Mouse (Mus musculus) B cell, adult 2 months (primary cell): ENCODE measurements around the gene Ube2q1.
A peak's percentile ranks its signal among the peaks of the same experiment; 100 is the strongest.
"Not testable (repeated sequence)": the region's sequence is repeated elsewhere in the genome, so short reads cannot be mapped to it uniquely, and the experiment has no call there.

Experiments used
- DNase-seq, 2 experiments: peaks; one replicate each; pipeline ENCODE4 v3.0.0; 2022

Gene Ube2q1

DNA sequence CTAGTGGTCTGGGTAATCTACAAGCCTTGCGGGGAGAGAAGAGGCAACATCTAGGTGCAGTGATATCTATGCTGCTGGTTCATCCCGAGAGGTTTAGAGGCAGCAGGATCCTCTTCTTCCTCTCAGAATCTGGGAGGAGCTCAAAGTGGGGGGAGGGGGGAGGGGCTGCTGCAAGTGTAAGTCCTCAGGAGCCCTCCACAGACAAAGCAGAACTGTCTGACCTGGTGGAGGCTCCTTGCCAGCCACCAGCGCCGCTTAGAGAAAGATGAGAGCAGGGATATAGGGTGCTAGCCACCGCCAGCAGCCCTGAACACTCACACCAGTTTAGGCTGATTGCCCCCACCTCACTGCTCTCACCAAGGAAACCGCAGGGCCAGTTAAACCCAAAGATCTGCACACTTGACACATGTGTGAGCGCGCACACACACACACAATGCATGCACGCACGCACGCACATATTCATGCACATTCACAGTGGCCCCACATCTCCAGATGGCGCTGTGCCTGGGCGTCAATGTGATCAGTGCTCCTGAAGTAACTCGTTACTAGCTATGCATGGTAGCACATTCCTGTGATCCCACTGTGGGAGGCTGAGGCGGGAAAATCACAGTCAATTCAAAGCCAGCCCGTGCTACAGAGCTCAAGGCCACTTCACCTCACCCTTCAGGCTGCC, 15.4 kb downstream of the Ube2q1 start:
- no peak for DNase-seq

DNA sequence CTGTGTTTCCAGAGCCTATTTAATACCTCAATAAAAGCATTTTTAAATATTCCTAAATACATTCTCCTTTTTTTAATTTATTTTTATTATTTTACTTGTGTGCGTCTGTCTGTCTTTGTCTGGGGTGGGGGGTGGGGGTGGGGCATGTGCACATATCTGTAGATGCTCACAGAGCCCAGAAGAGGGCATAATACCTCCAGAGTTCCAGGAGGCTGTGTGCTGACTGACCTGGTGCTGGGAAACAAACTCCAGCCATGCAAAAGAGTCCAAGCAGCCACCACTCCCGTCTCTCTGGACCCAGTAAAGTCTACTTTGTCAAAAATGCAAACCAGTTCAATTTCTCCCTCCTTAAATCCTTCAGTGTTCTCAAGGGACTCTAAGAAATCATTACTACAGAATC, 21.2 kb downstream of the Ube2q1 start:
- no peak for DNase-seq

DNA sequence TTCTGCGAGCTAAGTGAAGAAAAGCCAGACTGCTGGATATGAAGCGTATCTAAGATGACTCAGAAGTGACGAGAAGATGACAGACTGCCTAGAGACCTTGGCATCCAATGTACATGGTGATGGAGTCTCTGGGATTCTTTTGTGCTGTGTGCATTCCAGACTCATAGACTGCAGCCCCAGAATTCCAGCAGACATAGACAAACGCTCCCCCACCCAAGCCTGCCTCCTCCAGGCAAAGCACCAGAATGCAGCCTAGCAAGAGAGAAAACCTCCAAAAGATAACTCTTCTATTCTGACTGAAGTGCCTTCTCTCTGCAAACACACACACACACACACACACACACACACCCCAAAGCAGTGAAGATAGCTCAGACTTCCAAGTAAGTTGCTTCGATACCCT, 22.3 kb downstream of the Ube2q1 start:
- DNase-seq = no peak

DNA sequence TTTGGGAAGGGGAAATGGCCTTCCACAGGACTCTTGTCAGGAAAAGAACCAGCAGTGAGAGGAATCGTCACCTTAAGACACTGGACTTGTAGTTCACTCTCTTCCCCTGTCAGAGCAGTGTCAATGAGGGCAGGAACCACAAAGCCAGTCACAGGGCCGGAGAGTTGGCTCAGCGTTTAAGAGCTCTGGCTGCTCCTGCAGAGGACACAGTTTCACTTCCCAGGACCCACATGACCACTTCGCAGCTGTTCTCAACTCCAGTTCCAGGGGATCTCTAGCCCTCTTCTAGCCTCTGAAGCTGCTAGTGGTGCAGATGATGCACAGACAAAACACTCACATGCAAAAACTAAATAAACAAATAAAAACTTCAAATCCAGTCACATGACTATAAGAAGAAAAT, 22.9 kb downstream of the Ube2q1 start:
- DNase-seq = peak in 1 of 2 experiments; percentile 29

DNA sequence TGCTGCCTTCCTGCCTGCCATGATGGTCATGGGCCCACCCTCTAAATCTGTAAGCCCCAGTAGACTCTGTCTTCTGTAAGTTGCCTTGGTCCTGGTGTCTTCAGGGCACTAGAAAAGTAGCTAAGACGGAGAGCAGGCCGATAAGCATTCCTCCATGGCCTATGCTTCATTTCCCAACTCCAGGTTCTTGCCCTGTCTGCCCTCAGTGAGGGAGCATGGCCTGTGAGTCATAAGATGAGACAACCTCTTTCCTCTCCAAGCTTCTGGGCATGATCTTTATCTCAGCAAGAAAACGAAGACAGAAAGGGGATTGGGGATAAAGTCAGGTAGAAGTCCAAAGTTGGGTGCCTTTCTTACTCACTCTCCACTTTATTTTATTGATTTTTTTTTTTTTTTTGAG, 25.1 kb downstream of the Ube2q1 start:
- DNase-seq = no peak

DNA sequence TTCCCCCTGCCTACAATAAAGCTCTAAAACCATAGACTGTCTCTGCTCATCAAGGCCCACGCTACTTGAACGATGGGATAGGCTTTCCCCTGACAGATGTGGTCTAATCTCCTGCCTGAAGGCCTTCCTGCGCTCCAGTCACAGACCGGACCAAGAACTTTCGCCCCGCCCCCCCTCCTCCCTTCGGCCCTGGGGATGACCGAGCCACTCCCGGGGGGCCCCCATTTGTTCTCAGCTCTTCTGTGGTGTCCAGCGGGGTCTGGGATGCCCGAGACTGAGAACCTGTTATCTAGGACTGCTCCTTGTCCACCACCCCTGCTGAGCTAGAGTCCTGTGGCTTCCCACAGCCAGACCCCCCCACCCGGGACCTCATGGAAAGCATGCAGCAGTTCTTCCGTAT, 26.1 kb downstream of the Ube2q1 start:
- no peak for DNase-seq

DNA sequence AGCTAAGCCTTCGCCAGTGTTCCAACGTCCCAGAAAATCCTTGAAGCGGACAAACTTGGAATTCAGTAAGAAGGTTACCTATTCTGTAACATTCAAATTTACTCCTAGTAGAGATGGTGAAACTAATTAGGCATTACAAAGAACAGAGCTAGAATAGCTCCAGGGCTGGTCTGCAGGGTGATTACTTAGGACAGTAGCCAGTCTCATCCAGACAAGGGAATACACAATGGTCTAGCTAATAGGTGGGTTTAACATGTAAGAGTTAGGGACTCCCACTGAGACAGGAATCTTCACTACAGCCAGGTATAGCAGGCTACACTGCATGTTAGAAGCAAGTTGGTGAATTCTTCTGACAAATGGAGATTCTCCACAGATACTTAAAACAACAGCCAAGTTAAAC, 26.7 kb downstream of the Ube2q1 start:
- DNase-seq = not testable (repeated sequence)

DNA sequence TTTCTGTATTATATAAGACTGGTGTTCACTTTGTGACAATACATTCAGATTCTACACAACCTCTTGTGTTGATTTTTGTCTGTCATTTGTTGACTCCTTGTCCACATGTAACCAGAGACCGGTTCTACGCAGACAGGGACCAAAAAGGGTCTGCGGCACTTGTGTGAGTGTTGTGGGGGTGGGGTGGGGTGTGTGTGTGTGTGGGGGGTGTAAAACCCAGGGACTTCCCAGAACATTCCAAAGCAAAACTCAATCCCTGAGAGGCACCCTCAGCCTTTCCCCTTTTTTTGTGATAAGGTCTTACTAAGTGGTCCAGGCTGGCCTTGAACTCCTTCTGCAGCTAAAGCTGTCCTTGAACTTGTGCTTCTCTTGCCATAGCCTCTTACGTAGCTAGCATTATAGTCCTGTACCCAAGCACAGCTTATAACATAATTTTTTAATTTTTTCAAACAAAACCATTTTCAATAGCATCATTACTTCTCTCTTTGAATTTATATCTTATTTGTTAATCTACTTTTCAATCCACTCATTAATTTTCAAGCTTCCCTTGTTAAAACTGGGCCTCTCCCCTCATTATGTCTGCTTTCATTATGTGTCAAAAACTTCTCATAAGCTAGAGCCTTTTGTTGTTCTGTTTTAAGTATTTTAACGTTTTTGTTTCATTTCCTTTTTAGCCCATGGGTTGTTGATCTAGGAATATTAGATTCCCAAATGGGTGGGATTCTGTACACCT, 27.5 kb downstream of the Ube2q1 start:
- no peak for DNase-seq

DNA sequence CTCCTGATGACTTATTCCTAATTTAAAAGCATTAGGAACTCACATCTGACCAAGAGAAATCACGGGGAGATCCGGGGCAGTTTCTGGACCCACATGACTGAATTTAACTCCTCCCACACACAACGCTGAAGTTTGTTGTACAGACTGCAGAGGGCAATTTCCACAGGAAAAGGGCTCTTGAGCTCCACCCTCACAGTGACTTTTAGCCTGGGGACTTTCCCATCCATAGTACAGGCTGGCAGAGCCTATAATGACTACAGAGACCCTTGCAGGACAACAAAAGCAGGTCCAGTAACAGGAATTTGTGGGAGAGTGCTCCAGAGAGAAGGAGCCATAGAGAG, 28.1 kb downstream of the Ube2q1 start:
- DNase-seq = peak; percentile 35 to 46

DNA sequence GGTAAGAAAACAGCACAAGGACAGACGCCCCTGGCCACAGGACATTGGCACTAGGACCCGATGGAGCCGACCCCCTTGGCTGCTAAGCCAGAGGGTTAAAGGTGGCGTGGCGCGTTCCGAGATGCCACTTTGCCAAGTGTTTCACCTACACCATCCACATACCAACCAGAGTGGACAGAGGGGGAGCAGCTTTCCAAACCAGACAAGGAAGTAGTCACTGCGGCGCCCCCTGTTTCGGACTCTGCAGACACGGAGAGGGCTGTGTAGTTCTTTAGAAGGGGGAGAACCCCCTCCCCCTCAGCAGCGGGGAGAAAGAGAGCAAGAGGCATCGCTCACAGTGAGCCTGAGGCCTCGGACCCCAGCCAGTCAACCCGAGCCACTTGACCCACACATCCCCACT, 29.5 kb downstream of the Ube2q1 start:
- DNase-seq = no peak

DNA sequence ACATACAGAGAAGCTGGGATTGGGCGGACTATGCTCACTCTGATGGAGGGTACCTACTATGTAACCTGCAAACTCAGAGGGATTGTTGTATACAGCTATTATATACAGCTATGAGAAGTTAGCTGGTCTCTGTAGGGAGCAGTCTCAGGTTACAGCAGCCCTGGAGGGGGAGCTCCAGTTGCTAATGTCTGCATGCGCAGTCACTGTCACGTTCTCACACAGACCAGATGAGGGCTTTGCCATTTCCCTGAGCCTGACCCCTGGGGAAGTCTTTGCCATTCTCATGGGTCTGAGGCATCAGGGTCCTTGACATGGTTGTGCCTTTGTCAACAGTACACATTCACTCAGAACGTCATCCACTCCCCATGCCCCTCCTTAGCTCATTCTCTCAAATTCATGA, 31.8 kb downstream of the Ube2q1 start:
- no peak for DNase-seq

DNA sequence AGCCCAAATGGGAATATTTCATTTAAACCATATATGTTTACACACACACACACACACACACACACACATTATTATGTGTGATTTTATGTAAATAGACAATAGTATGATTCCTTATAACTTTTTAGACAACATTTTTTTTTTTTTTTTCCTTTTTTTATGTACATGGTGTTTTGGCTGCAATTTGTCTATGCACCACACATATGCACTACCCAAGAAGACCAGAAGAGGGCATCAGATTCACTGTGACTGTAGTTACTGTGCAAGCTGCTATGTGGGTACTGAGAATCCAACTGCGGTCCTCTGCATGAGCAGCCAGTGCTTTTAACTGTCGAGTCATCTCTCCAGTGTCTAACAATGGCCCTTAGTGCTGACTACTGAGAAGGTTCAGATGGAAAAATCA, 33.3 kb downstream of the Ube2q1 start:
- DNase-seq = peak; percentile 54 to 55

DNA sequence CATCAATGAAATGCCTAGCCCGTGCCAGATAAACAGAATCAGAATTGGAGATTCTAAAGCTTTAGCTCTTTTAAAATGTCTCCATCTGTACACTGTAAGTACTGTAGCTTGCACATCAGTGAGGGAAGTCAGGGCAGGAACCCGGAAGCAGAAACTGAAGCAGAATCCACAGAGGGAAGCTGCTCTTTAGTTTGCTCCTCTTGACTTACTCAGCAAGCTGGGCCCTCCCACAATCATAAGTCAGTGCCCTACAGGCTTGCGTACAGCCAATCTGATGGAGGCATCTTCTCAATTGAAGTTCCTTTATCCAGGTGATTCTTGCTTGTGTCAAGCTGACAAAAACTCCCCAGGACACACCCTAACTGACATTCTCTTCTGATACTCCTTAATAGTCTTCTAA, 33.8 kb downstream of the Ube2q1 start:
- DNase-seq = no peak

DNA sequence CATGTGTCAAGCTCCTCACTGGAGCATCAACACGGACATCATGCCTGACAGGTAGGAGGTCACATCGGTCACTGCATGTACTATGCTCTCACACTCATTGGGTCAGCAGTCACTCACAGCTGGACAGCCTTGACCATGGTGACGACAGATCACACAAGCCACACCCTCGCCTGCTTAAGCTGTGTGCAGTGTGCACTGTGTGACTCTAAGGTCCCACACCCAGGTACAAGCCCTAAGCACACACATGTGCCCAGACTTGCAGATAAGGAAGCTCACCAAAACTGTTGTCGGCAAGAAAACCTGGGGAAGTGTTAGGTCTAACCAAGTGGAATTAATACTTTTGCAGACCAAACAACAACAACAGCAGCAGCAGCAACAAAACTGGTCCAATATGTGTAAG, 34.5 kb downstream of the Ube2q1 start:
- no peak for DNase-seq

DNA sequence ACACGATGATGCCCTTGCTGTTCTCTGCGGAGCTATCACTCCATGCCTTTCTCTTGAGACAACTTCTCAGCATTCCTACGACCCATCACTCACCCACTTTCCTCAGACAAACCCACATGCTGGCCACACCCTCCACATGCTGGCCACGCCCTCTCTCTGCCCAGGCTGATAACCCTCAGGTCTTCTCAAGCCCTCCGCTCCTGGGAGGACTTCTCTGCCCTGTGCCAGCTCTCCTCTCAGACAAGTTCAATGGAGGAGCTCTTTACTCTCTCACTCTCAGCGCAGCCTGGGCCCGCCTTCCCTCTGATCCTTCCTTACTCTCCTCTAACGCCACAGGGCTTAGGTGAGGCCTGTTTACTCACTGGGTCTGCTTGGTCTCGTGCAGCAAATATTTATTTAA, 35.2 kb downstream of the Ube2q1 start:
- no peak for DNase-seq

DNA sequence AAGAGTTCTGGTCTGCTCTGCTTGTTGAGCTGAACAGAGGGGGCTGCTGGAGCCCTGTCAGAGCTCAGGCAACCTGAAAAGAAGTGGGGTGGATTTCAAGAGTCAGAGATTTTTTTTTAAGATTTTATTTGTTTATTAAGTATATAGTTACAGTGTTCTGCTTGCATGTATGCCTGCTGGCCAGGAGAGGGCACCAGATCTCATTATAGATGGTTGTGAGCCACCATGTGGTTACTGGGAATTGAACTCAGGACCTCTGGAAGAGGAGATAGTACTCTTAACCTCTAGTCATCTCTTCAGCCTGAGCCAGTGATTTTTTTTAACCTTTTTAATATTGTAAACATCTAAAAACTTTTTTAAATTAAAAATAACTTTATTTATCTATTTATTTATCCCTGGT, 37.4 kb downstream of the Ube2q1 start:
- peak; percentile 41 to 50 for DNase-seq

DNA sequence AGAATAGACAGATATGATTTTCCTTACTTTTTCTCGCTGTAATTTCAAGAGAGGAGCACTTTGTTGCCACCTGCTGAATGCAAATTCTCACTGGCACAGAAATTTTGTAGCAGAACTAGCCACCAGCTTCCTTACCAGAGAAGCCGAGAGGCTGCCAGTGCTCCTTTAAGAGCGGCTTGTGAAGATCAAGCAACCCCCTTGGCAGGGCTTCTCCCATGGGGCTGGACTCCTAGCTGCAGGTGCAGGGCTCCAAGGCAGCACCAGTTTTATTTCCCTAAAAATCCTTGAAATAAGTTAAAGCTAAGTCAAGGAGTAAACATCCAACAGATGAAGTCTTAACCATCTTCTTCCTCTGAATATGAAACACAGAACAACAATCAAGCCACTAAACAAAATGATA, 38.8 kb downstream of the Ube2q1 start:
- no peak for DNase-seq

DNA sequence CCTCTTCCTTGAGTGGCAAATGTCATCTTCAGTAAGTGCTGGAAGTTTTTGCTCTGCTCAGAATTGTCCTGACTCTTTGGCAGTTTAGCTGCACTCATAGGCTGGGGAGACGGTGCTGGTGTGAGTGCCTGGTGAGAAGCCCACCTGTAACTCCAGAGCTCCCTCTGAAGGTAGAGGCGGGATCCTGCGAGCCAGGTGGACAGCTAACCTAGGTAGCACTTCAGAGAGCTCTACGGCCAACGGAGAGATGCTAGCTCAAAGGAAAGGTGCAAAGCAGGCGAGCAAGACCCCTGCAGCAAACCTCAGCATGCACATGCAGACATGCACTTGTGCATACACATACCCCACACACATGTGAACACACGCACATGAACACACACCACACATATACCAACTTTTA, 40.6 kb downstream of the Ube2q1 start:
- no peak for DNase-seq

DNA sequence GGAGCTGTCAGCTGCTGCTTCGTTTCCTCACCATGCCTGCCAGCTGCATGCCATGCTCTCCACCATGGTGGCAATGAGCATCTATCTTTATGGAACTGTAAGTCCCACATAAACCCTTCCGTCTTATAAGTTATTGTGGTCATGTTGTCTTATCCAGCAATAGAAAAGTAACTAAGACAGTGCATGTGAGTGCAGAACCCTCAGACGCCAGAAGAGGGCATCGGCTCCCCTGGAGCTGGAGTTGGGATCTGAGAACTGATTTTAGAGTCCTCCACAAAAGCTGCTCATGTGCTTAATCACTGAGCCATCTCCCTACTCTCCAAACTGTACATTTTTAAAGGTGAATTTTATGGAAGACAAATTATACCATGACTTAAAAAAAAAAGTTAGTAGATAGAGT, 43.6 kb downstream of the Ube2q1 start:
- peak; percentile 63 to 69 for DNase-seq

DNA sequence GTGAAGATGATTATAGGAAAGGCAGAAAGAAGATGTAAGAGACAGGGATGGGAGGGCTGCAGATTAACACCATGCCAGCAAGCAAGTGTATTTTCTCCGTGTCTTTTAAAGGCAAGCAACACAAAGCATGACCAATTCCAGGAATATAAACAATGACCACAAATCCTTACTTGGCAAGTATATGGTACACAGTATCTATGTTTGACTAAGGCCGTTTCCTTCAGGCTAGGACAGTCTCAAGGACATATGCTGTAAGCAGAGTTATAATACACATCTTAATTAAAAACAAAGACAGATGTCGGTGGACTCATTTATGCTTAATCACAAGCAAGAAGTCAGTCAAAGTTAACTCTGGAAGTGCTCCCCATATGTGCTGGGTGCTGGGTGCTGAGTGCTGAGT, 45.2 kb downstream of the Ube2q1 start:
- no peak for DNase-seq

DNA sequence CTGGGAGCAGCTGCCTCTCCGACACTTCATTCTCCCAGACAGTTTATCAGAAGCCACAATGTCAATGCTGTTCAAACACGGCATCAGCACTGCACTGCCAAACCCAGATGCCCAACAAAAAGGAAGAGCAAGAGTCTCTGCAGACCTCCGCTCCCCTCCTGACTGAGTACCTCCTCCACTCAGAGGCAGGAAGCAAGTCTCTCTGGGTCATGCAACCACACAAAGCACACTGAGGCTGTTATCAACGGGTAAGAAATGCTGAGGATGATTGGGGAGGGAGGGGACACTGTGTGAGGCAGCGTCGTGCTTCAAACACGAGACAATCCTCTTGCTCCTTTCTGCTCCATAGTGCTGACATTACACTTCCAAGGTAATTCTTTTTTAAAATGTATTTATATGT, 46.5 kb downstream of the Ube2q1 start:
- DNase-seq = no peak

DNA sequence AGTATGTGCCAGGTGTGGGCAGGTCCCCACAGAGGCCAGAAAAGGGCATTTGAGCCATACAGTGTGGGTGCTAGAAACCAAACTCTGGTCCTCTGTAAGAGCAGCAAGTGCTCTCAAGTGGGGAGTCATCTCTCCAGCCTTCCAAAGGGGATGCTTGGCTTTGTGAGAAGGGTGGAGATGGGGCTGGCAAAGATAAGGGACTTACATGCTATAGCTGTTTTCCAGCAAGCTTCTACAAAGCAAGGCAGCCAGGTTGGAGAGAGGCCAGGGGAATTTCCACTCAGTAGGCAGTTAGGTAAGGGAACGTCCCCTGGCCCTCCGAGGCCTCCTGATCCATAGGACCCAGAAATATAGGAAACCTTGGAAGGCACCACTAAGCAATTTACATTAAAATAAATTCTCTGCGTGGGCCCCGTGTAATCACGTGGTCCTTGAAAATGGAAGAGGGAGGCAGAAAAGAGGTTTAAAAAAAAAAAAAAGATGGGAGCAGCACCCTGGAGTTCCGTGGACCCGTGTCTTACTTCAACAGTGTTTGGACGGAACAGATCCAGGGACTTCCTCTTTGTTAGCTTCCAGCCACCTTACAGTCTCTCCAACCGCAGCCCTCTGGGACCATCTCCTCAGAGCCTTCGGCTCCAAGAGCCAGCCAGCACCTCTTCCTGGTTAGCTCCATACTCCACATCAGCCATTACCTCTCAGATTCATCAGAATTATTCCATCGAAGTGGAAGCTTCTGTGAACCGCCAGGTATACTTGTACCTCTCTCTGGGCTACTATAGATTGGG, 47.1 kb downstream of the Ube2q1 start:
- DNase-seq = no peak

DNA sequence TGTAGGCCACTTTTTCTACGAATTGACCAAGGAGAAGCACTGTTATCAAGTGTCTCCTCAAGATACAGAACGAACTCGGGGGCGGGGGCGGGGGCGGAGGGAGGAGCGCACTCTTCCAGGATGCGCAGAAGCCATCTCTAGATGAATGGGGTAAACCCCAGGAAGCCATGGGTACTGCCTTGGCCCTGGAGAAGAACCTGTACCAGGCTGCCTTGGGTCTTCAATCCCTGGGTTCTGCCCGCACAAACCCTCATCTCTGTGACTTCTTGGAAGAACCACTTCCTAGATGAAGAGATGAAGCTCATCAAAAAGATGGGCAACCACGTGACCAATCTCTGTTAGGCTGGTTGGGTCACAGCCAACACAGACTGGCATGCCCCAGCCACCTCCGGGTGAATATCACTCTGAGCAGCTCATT, 47.7 kb downstream of the Ube2q1 start:
- no peak for DNase-seq
